Mouse (Mus musculus): Measurements from ENCODE around the gene Bbx.

Gene Bbx

DNA sequence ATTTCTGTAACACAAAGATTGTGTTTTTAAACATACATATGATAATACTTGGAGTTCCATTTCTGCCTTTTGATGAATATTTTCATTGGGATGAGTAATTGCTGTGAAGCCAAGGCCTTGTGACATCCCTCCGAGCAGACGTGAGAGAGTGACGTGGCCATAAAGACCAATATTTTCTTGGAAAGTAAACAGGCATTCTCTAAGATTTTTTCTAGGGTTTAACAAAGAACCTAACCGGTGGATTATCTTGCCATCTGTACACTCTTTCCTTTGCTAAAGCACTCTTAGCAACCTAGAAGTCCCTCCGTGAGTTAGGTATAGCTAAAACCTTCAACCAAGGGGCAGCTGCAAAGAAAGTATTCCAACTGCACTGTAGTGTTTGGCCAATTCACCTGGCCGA is 32.4 kb downstream of the Bbx start:
- no peak for DNase-seq (ENCODE audit: low read depth, low spot score)

DNA sequence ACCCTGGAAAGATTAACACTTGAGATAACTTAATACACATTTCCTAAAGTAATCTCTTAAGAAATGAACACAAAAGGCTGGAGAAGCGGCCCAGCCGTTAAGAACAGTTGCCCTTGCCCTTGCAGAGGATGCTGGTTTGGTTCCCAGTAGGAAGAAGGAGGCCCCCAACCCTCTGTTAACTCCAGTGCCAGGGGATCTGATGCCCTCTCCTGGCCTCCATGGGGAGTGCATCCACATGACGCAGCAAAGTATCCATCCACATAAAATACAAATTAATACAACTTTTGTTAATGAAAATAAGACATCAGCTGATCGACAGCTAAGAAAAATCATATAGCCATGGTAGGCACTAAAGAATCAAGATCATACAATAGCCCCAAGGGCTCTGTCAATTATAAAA is 33.6 kb downstream of the Bbx start:
- DNase-seq (ENCODE audit: low read depth, low spot score) = no peak

DNA sequence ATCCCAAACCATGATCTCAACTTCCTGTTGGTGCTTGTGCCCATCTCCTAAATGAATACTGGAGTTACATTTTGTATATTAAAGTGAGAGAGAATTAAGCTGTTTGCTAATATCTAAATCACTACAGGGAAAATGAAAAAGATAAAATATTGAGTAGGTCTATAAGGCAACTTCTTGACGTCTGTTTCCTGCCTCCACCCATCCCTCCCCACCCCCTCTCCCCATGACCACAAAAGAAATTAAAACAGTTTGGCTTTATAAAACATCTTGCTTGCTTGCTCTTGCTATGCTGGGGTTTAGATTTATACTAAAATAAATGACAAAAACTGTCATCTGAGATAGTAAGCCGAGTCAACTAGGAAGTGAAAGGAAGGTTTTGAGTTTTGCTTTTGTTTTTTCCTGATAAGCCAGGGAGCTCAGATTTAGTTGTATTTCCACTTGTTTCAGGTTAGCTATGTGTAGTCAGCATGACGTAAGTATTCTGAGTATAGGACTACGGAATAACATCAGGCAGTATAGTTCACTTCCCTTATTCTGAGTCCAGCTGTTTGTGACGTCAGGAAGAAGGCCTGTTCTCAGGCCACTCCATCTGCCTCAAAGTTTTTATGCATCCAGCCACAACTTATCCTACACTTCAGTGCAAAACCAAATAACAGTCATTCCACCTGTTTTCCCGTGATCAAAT is 36.1 kb downstream of the Bbx start:
- no peak for DNase-seq (ENCODE audit: low read depth, low spot score)

DNA sequence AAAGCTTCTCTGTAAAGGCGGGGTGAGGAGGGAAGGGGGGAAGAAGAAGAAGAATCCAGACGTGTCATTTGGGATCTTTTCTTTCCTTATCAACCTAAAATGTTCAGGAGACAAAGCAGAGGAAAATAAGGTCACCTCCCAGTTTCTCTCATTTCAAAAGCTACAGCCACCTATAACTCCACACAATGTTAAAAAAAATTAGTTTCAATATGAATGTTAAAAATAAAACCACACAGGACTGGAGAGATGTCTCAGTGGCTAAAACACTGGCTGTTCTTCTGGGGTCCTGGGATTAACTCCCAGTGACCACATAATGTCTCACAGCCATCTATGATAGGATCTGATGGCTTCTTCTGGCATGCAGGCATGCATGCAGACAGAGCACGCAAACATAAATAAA is 43.7 kb downstream of the Bbx start:
- DNase-seq (ENCODE audit: low read depth, low spot score) = no peak

DNA sequence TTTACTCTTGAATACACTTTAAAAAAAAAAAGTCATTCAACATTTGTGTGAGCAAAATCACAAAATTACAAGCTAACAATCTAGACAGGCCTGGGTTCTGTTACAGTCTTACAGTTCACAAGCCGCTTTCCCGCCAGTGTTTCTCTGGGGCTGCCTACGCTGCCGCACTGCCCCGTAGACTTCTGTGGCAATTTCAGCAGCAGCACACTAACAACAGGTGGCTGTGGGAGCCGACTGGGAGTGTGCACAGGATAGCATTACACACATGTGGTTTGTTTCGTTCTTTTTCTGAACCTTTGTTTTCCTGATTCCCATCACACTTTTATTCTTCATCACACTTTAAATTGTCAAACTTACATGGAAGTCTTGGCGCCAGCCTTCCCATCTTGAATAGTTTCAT is 48.6 kb downstream of the Bbx start:
- no peak for DNase-seq (ENCODE audit: low read depth, low spot score)

DNA sequence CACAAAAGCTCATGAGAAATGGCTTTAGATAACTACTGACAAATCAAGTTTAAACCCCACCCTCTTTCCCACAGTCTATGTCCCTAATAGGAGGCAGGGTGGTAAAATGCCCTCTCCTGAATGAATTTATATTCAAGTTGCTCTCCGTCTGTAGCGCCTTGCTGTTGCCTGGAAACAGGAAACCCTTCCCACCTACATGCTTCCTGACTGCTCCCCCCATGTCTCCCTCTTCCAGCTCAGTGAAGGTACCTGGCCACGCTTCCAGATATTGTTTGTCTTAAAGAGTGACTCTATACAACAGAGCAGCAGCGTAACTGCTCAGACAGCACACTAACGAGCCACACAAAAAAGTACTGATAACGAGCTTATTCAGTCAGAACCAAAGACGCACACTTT is 50.8 kb downstream of the Bbx start:
- DNase-seq (ENCODE audit: low read depth, low spot score) = no peak

DNA sequence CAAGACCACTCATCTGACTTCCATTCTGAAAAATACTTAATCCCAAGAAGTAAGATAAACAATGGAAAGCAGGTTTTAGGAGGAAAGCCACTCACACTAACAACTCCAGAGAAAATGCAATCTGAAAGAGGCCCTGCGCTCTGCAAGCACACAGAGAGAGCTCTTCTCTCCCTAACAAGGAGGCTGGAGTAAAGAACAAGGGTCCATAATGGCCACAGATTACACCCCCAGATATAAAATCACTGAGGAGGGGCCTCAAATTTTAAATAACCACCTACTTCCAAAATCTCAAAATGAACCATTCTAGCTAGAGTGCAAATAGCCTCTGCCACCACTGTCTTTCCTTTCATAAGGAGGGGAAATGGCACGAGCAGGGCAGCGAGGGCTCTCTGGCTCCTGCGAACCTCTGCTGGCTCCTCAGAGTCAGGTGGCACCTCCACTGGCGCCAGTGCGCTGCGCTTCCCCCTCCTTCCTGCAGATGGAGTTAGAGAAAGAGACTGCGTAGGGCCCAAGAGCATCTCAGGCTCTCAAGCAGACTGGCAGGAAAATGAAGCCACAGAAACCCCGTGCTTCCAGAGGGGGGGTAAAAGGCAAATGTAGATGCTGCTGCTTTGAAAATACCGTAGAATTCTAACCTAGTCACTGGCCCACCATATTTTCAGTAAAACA is 51.4 kb downstream of the Bbx start:
- DNase-seq (ENCODE audit: low read depth, low spot score) = no peak

DNA sequence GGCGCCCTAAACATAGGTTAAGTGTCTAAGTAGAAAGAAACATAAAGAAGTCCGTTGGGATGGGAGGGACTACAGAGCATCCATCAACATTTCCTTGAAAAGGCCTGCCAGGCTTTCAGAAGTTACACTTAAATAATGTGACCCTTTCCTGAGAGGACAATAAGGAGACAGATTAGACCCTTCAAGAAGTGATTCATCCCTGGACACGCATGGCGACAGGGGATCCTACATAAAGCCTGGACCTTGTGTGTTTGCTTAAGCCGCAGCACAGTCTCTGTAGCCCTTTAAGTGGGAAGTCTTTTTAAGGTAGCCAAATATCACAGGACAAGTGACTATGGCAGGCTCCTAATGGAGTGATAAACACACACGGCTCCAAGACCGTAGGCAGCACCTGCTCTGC is 52.0 kb downstream of the Bbx start:
- no peak for DNase-seq (ENCODE audit: low read depth, low spot score)

DNA sequence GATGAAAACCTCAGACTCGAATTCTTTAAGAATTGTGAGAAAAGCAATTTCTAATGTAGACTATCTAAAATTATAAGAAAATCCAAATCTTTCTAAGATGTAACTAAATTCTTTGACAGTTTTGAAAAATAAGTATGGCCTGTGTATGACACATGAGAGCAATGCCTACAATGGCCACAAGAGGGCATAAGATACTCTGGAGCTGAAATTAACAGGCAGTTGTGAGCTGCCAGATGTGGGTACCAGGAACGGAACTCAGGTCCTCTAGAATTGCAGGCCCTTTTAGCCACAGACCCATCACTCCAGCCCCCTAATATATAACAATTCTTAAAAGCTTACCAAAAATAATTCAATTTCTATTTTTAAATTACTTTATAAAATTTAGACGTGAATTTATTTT is 57.6 kb downstream of the Bbx start:
- DNase-seq (ENCODE audit: low read depth, low spot score) = no peak

DNA sequence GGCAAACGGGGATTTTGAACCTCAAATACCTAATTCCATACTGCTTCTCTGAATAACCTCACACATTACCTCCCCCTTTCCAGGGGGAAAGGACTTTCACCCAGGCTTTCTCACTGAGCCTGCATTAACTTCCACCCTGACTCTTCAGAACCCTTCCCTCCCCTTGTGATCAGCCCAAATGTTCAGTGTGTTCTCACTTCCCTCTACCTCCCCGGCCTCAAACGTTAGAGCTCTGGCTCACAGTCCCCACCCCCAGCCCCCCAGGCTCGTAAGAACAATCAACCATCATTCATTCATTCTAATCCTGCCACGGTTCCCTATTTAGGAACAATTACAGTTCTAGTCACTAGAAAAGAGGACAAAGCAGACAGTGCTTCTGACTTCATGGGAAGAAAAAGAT is 58.5 kb downstream of the Bbx start:
- DNase-seq (ENCODE audit: low read depth, low spot score) = no peak

DNA sequence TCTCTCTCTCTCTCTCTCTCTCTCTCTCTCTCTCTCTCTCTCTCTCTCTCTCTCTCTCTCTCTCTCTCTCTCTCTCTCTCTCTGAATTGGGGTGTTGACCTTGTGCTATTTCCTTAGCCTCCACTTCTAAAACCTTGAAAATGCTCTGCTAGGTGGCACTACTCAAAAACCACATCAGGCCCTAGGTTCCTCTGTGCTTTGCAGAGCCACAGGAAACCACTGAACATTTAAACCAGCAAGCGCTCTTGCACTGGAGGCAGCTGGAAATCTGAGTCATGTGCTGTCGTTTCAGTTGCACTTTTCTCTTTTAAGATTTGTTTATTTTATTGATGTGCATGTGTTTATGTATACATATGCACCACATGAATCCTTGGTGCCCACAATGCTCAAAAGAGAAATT is 59.6 kb downstream of the Bbx start:
- DNase-seq (ENCODE audit: low read depth, low spot score) = no peak

DNA sequence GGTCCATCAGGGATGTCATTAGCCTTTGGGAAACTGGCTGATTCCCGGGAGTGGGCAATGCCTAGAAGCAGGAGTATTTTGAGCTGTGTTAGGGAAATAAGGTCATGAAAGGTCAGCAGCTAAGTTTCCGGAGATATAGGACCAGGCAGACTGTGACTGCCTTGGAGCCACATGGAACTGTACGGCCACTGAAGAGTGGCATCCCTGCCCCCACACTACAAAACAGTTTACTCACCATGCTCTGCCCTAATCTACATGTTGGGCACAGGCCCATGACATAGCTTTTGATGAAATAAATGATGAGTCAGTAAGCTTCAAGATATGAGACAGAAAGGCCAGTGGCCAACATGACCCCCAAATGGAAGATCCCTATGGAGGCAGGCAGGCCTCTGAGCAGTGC is 60.7 kb downstream of the Bbx start:
- no peak for DNase-seq (ENCODE audit: low read depth, low spot score)

DNA sequence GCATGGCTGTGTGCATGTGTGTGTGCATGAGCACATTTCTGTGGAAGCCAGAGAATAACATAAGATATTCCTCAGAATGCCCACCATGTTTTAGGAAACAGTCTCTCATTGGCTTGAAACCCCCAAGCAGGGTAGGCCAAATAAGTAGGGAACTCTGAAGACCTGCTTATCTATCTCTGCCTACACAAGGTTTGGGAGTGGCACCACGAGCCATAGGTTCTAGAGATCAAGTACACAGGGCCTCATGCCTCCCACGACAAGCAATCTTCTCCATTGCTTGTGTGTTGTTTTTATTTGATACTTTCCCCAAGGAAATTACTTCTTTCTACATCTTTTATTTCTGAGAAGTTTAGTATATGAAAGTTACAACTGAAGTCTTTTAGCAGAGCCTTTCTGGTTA is 61.8 kb downstream of the Bbx start:
- DNase-seq (ENCODE audit: low read depth, low spot score) = no peak

DNA sequence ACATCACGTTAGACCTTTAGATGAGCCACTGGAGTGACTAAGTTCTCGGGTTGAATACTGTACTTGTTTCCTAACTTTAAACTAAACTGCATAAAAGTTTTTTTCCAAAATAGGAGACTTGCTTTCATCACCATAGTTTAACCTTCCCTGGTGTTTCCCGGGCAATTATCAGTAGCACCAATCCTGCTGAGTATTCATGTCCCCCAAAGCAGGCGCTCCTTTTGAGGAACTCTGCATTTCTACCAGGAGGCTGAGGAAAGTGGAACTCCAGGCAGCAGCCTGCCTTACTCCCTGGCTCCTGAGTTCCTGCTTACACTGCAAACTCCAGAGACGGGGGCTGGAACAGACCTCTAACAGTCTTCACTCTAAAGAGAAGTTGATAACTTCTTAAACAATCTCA is 65.6 kb downstream of the Bbx start:
- no peak for DNase-seq (ENCODE audit: low read depth, low spot score)

DNA sequence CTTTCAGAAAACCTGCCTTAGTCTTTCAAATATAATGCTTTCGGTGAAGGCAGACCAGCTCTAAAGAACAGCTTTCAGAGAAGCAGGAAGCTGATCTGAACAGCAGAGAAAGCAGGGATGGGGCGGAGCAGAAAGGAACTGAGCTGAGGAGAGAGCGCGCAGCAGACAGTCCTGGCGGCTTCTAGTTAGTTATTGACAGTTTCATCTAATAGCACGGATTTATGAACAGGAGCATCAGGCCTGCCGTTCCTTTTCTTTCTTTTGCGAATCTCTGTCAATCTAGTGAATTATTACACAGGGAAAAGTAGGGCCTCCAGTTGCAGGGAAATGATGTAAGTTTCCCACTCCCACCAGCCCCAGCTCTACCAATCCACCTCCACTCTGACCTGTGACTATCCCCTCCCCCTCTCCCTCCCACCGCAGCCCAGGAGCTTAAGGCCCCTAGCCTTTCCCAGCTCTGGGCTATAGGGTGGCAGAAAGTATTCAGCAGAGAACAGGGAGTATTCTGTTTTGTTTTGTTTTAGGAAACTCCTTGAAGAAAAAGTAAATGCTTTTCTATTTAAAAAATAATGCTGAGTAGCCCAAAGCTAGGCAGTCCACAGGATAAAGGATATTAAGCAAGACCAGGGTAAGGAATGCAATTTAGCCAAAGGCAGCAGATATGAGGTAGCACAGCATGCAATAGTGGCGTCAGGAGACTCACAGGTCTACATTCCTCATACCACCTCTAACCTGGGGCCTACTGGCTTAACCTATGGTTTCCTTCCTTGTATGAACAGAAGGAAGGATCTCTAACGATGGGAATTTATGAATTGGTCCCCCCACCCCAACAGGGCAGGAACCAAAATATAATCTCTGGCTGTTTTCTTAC is 67.8 kb downstream of the Bbx start:
- no peak for DNase-seq (ENCODE audit: low read depth, low spot score)

DNA sequence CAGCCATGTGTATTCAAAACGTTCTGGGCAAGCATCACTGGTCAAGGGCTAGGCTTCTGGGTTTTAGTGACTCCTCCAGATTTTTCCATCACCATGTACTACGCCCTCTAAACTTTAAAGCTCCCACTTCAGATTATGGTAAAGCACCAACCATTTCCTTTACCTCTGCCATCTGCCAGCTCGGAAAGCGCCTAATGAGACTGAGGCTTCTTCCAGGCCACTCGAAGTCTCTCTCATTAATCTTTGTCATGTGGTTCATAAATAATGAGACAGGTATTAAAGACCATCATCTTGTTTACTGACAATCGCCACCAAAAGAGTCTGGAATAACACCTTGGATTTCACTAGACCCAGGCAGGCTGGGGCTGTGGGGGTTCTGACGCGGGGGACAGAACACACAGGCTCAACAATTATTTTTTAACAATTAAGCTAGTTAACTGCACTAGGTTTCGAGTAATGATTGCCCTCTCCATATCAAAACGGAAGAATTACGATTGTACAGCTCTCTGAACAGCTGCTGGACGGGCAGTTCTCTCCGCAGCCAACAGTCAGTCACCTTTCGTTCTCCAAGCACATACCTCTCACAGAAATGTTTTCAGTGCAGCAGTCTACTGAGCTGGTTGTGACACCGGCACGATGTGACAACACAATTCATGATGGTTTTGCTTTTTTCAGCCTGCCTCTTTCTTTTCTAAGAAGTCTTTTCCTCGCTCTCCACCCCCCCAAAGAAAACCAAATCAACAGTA is 68.6 kb downstream of the Bbx start:
- no peak for DNase-seq (ENCODE audit: low read depth, low spot score)

DNA sequence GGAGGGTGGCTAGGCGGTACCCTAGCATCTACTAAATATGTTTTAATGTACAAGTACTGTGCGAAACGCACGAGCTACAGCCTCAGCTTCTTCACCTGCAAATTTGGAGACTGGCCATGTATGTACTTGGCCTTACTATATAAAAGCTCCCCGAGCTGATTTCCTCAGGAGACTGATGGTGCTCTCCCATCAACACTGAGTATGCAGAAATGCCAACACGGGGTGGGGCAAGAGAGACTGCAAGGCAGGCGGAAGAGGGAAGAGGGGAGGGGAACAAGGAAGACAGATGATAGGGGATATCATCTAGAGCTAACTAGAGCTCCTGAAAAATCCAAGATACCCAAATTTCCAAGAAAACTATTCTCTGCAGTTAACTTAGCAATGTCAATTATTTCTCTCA is 71.6 kb downstream of the Bbx start:
- no peak for DNase-seq (ENCODE audit: low read depth, low spot score)

DNA sequence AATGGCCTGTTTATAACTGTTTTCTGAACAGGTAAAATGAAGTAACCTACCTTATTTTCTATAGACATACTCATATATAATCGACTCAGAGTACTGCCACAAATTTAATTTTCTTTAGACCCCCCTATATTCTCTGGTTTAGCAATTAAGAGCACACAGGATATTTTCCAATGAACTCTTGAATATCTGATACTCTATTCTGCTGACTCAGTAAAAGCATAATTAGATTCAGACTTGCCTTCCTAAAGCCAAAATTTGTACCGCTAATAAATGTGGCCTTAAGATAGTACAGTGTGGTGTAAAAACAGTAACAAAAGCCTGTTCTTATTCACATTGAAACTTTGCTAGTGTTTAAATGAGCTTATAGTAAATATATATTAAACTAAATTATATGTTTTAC is 102.5 kb downstream of the Bbx start:
- DNase-seq (ENCODE audit: low read depth, low spot score) = no peak

DNA sequence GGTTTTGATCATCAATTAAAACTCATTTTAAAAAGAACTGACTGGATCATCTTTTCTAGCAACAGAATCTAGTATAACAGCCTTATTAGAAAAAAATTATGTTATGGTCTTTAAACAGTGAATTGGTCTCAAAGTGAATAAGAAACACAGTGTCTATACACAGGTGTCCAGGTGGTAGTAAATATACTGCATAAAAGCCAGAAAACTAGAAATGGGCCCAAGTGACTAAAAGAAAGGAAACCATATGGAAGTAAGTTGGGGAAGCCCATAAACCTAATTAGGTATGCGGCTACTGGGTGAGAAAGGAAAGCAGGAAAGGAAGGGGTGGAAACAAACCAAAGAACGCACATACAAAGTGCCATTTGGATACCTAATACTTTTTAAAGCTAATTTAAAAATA is 107.4 kb downstream of the Bbx start:
- DNase-seq (ENCODE audit: low read depth, low spot score) = no peak

DNA sequence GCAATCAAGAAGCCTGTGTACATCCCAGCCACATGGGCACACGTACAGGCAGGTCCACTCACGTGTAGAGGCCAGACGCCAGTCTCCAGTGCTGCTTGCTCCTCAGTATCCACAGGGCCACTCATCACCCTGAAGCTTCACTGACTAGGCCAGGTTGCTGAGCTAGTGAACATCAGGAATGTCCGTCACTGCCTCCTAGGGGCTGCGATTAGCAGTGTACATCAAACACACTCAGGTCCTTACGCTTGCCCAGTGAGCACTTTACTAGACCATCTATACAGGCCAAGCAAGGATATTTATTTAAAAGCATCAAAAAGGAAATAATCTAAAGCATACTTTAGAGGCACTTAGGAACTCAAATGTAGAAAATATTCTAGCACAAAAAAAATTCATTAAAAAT is 107.9 kb downstream of the Bbx start:
- DNase-seq (ENCODE audit: low read depth, low spot score) = no peak

DNA sequence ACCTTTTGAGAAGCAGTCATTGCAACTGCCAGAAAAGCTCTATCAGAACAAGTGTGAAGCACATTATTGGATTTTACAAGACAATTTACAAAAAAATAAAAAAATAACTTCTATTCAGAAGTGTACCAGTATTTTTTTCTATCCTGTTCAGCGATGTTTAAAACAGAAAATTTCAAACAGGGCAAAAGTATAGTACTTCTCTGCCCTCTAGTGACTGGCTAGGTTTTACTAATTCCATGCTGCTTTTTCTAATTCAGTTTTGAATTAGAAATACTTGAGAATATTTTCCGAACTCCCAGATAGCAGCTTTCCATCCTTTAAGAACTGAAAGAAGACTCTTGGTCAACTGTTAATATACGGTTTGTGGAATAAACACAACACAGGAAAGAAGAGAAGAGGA is 110.8 kb downstream of the Bbx start:
- no peak for DNase-seq (ENCODE audit: low read depth, low spot score)

DNA sequence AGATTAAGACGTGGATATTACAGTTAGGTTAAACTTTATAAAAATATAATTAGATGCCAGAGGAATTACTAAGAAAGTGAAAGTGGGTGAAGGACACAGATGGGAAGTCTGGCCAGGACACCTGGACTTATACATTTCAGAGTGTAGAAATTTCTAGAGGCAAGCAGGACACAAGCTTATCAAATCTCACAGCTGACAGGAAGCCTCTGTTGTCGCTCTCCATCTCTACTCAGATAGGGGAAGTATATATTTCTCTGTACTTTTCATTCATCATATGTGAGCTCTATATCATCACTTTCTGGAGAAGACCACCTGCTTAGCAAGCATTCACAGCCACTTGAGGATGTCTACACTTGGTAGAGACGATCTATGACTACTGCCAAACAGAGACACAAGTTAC is 113.9 kb downstream of the Bbx start:
- no peak for DNase-seq (ENCODE audit: low read depth, low spot score)

Measured in retina, adult 2 months (tissue).